Mouse (Mus musculus) liver, postnatal 0 days (tissue): ENCODE results near the gene Mfsd4b1.

Experiments used
- CTCF ChIP-seq: sonication (generic); IDR thresholded peaks from 2 replicates; pipeline ENCODE4 v1.5.1; 2016; ENCODE audit warnings: antibody characterized with exemption, low read depth
- EP300 ChIP-seq: IDR thresholded peaks from 2 replicates; pipeline ENCODE4 v1.6.1; 2016; ENCODE audit warnings: antibody characterized with exemption, low read depth, mild to moderate bottlenecking

GRCm38 (mm10) chr10:39974982-39975381 is 50.1 kb downstream of the Mfsd4b1 start:
- TF ChIP-seq CTCF (no peak), EP300 (no peak)
